Mouse (Mus musculus) hindbrain, postnatal 0 days (tissue): ENCODE results near the gene Fbxw5. TPM values are rescaled to one million over a fixed set of nuclear protein-coding genes. Genes with fewer than 3 reads are reported as not detected.

Source experiments
- ATAC-seq: fragments of 200-750 bp; cut with Nextera tagmentation; 2 replicates; pipeline ENCODE4 v1.8.0; 2017; ENCODE audit warnings: mild to moderate bottlenecking, moderate TSS enrichment, moderate library complexity
- DNase-seq: peaks from one replicate; pipeline ENCODE4 v3.0.0-alpha.2; 2015; ENCODE audit warnings: low spot score
- H3K27ac ChIP-seq: fragments of 300-500 bp; sonication (generic); 2 replicates; pipeline ENCODE4 v1.5.1; 2014; ENCODE audit warnings: mild to moderate bottlenecking
- H3K27me3 ChIP-seq: fragments of 300-500 bp; sonication (generic); 2 replicates; pipeline ENCODE4 v1.6.1; 2014; ENCODE audit warnings: low read length, mixed read lengths; ENCODE audit not compliant: insufficient read depth
- H3K36me3 ChIP-seq: fragments of 300-500 bp; sonication (generic); 2 replicates; pipeline ENCODE4 v1.6.1; 2014; ENCODE audit warnings: low read length, mixed read lengths; ENCODE audit not compliant: insufficient read depth
- H3K4me1 ChIP-seq: fragments of 300-500 bp; sonication (generic); 2 replicates; pipeline ENCODE4 v1.6.1; 2014; ENCODE audit warnings: antibody characterized with exemption, low read length, mixed read lengths; ENCODE audit not compliant: insufficient read depth
- H3K4me2 ChIP-seq: fragments of 300-500 bp; sonication (generic); 2 replicates; pipeline ENCODE4 v1.6.1; 2014; ENCODE audit warnings: low read depth, mild to moderate bottlenecking, low read length, moderate library complexity, mixed read lengths
- H3K4me3 ChIP-seq: fragments of 300-500 bp; sonication (generic); 2 replicates; pipeline ENCODE4 v1.5.1; 2014; ENCODE audit warnings: low read length
- H3K9ac ChIP-seq: fragments of 300-500 bp; sonication (generic); replicated peaks from 2 replicates; pipeline ENCODE4 v1.6.1; 2014; ENCODE audit warnings: mild to moderate bottlenecking, low read length, moderate library complexity, mixed read lengths
- H3K9me3 ChIP-seq: fragments of 300-500 bp; sonication (generic); 2 replicates; pipeline ENCODE4 v1.6.1; 2016; ENCODE audit warnings: low read length, mixed read lengths
- CTCF ChIP-seq: IDR thresholded peaks from 2 replicates; pipeline ENCODE4 v1.5.1; 2016; ENCODE audit warnings: antibody characterized with exemption, control low read depth, low read depth
- WGBS: fragments of 180-500 bp; shearing (Covaris S2); extraction: QIAGEN DNeasy Blood & Tissue Kit; methylation state at CpG from one replicate; pipeline ENCODE4 v1.1.7; 2014; 5-methylcytosine and 5-hydroxymethylcytosine counted together
- polyA plus RNA-seq: library from polyadenylated mRNA; unstranded; fragments of >200 nt; fragmentation: Nextera tagmentation; extraction: Ambion mirVana; gene quantifications from 2 replicates; pipeline ENCODE4 v1.2.1, GENCODE M21; 2015
- total RNA-seq: library from RNA; depleted of rRNA; stranded (reverse); fragments of >200 nt; gene quantifications from 2 replicates; pipeline ENCODE4 v1.2.3, GENCODE M21; 2014

The Fbxw5 gene
- total and polyA plus RNA-seq, 2 experiments from 2014 or later, result 102 to 140 TPM

GRCm38 (mm10) chr2:25477967-25478675, 22.4 kb upstream of the Fbxw5 start:
- H3K9ac ChIP-seq, result no peak overlapping the region
- H3K4me1 ChIP-seq, result no peaks in the 10 kb centered on the region
- no peak overlapping the region for H3K4me2 ChIP-seq
- no peak overlapping the region for H3K27ac ChIP-seq
- H3K9me3 ChIP-seq, result no peaks in the 10 kb centered on the region
- DNase-seq, result peak; percentile 20
- H3K27me3 ChIP-seq, result no peaks in the 10 kb centered on the region
- 87% methylated on average over 3 of the region's 3 CpGs for WGBS
- H3K36me3 ChIP-seq, result no peaks in the 10 kb centered on the region
- TF ChIP-seq CTCF, result no peak
- ATAC-seq, result peak; percentile 58; the same call in 1 of the 2 replicates
- H3K4me3 ChIP-seq, result no peak overlapping the region

- no peak overlapping the region for H3K4me3 ChIP-seq
- no peak overlapping the region for H3K4me2 ChIP-seq
- no peaks in the 10 kb centered on the region for H3K9me3 ChIP-seq
- H3K27ac ChIP-seq, result no peak overlapping the region
- DNase-seq (no peak), ATAC-seq (no peak)
- H3K9ac ChIP-seq, result no peak overlapping the region
- 69% methylated on average over 10 of the region's 10 CpGs for WGBS
- TF ChIP-seq CTCF, result no peak
- H3K27me3 ChIP-seq, result no peaks in the 10 kb centered on the region
- no peaks in the 10 kb centered on the region for H3K4me1 ChIP-seq
- no peaks in the 10 kb centered on the region for H3K36me3 ChIP-seq
Observed at GRCm38 (mm10) chr2:25479551-25480311, 20.8 kb upstream of the Fbxw5 start.

- WGBS, result 88% methylated on average over 1 of the region's 1 CpGs
- no peak for ATAC-seq
Observed at GRCm38 (mm10) chr2:25480541-25480940, 20.0 kb upstream of the Fbxw5 start.

GRCm38 (mm10) chr2:25482969-25483368, 17.6 kb upstream of the Fbxw5 start:
- Histone ChIP-seq H3K9me3 (no peaks in the 10 kb centered on the region), H3K4me3 (no peak overlapping the region), H3K27ac (no peak overlapping the region), H3K36me3 (no peaks in the 10 kb centered on the region), H3K4me1 (no peaks in the 10 kb centered on the region), H3K27me3 (no peaks in the 10 kb centered on the region), H3K4me2 (no peak overlapping the region), H3K9ac (no peak overlapping the region)
- peak; percentile 43 for TF ChIP-seq CTCF
- peak; percentile 35 for DNase-seq
- ATAC-seq, result no peak
- WGBS, result 21% methylated on average over 7 of the region's 7 CpGs

More at GRCm38 (mm10) chr2:25480541-25480940, 20.0 kb upstream of the Fbxw5 start:
- H3K27me3 ChIP-seq, result no peaks in the 10 kb centered on the region
- H3K4me3 ChIP-seq, result no peak overlapping the region
- no peaks in the 10 kb centered on the region for H3K36me3 ChIP-seq
- no peak for DNase-seq
- H3K4me1 ChIP-seq, result no peaks in the 10 kb centered on the region
- H3K9ac ChIP-seq, result no peak overlapping the region
- H3K9me3 ChIP-seq, result no peaks in the 10 kb centered on the region
- no peak overlapping the region for H3K27ac ChIP-seq
- no peak for TF ChIP-seq CTCF
- no peak overlapping the region for H3K4me2 ChIP-seq

- H3K9me3 ChIP-seq, result no peaks in the 10 kb centered on the region
- H3K4me3 ChIP-seq, result no peak overlapping the region
Observed at GRCm38 (mm10) chr2:25484901-25485647, 15.5 kb upstream of the Fbxw5 start.

GRCm38 (mm10) chr2:25487965-25488670, 12.4 kb upstream of the Fbxw5 start:
- no peak overlapping the region for H3K4me2 ChIP-seq

More at GRCm38 (mm10) chr2:25484901-25485647, 15.5 kb upstream of the Fbxw5 start:
- H3K9ac ChIP-seq, result no peak overlapping the region
- H3K27ac ChIP-seq, result no peak overlapping the region
- no peak overlapping the region for H3K4me2 ChIP-seq
- DNase-seq, result peak; percentile 20
- TF ChIP-seq CTCF, result no peak
- H3K36me3 ChIP-seq, result no peaks in the 10 kb centered on the region
- 65% methylated on average over 11 of the region's 11 CpGs for WGBS
- no peaks in the 10 kb centered on the region for H3K27me3 ChIP-seq
- H3K4me1 ChIP-seq, result no peaks in the 10 kb centered on the region
- ATAC-seq, result no peak

More at GRCm38 (mm10) chr2:25487965-25488670, 12.4 kb upstream of the Fbxw5 start:
- H3K9me3 ChIP-seq, result no peaks in the 10 kb centered on the region
- TF ChIP-seq CTCF, result no peak
- H3K4me3 ChIP-seq, result no peak overlapping the region
- ATAC-seq (no peak), DNase-seq (no peak)
- no peak overlapping the region for H3K9ac ChIP-seq
- H3K36me3 ChIP-seq, result no peaks in the 10 kb centered on the region
- no peaks in the 10 kb centered on the region for H3K4me1 ChIP-seq
- no peaks in the 10 kb centered on the region for H3K27me3 ChIP-seq
- WGBS, result 74% methylated on average over 6 of the region's 6 CpGs
- H3K27ac ChIP-seq, result no peak overlapping the region
